Mouse (Mus musculus) CH12.LX (cell line): ENCODE results near the gene Ncdn. TPM values are rescaled to one million over a fixed set of nuclear protein-coding genes. Genes with fewer than 3 reads are reported as not detected.

Source experiments
- DNase-seq: peaks from one replicate; pipeline ENCODE4 v3.0.0-alpha.2; 2013; ENCODE audit errors: extremely low read depth
- H3K27ac ChIP-seq: 2 replicates; pipeline ENCODE4 v1.5.1; 2012; ENCODE audit warnings: low read depth, mild to moderate bottlenecking, control low read depth, moderate library complexity; ENCODE audit not compliant: insufficient read depth
- H3K27me3 ChIP-seq: replicated peaks from 2 replicates; pipeline ENCODE3; 2012; ENCODE audit warnings: inconsistent platforms
- H3K36me3 ChIP-seq, 2 experiments: replicated peaks in 1 of 2; 2 replicates each; pipeline versions ENCODE3 to v1.6.1; 2012; ENCODE audit warnings: inconsistent platforms in 1 of 2, low read length in 1 of 2, mild to moderate bottlenecking in 1 of 2, mixed read lengths in 1 of 2, moderate library complexity in 1 of 2; ENCODE audit not compliant: control insufficient read depth in 1 of 2, insufficient read depth in 1 of 2
- H3K4me1 ChIP-seq, 2 experiments: 2 replicates each; pipeline ENCODE4 v1.6.1; 2012; ENCODE audit warnings: inconsistent platforms in 1 of 2, moderate library complexity in 1 of 2; ENCODE audit not compliant: insufficient read depth in 2 of 2, control insufficient read depth in 1 of 2
- H3K4me2 ChIP-seq: 2 replicates; pipeline ENCODE4 v1.6.1; 2012; ENCODE audit warnings: low read depth, mild to moderate bottlenecking, control low read depth; ENCODE audit not compliant: poor library complexity, insufficient read depth, severe bottlenecking
- H3K4me3 ChIP-seq, 3 experiments: fragments of 150-350 bp in 1 of 3; sonication (generic) in 1 of 3; replicated peaks in 1 of 3; 2 replicates each; pipeline versions ENCODE3 to v1.5.1; 2011 to 2012; ENCODE audit warnings: low read depth in 2 of 3, low read length in 2 of 3, mild to moderate bottlenecking in 2 of 3, moderate library complexity in 2 of 3, control low read depth in 1 of 3, improper control_type of control experiment in 1 of 3, inconsistent platforms in 1 of 3, mixed read lengths in 1 of 3; ENCODE audit not compliant: poor library complexity in 1 of 3
- H3K79me2 ChIP-seq: replicated peaks from 2 replicates; pipeline ENCODE4 v1.6.1; 2012; ENCODE audit warnings: mild to moderate bottlenecking, moderate library complexity; ENCODE audit not compliant: control insufficient read depth, poor library complexity, insufficient read depth, severe bottlenecking; ENCODE audit errors: extremely low read depth
- H3K9ac ChIP-seq: 2 replicates; pipeline ENCODE4 v1.6.1; 2012; ENCODE audit warnings: low read depth, mild to moderate bottlenecking, control low read depth, moderate library complexity; ENCODE audit not compliant: insufficient read depth
- H3K9me3 ChIP-seq: replicated peaks from 2 replicates; pipeline ENCODE3; 2012; ENCODE audit warnings: low read length, inconsistent platforms, mixed read lengths
- CHD1 ChIP-seq: IDR thresholded peaks from 2 replicates; pipeline ENCODE4 v1.6.1; 2012; ENCODE audit warnings: low read depth, low read length, improper control_type of control experiment, inconsistent platforms
- CHD2 ChIP-seq: IDR thresholded peaks from 2 replicates; pipeline ENCODE4 v1.6.1; 2011; ENCODE audit warnings: low read length, improper control_type of control experiment
- CTCF ChIP-seq, 2 experiments: IDR thresholded peaks in 1 of 2; conservative IDR thresholded peaks in 1 of 2; 2 replicates each; pipeline ENCODE4 v1.5.1; 2011 to 2012; ENCODE audit warnings: low read depth in 2 of 2, low read length in 2 of 2, improper control_type of control experiment in 1 of 2, inconsistent platforms in 1 of 2, mild to moderate bottlenecking in 1 of 2, moderate library complexity in 1 of 2
- E2F4 ChIP-seq: IDR thresholded peaks from 2 replicates; pipeline ENCODE4 v1.6.1; 2011; ENCODE audit warnings: low read depth, low read length, improper control_type of control experiment; ENCODE audit not compliant: insufficient replicate concordance
- ELF1 ChIP-seq: IDR thresholded peaks from 2 replicates; pipeline ENCODE4 v1.6.1; 2014; ENCODE audit warnings: low read depth, mild to moderate bottlenecking, inconsistent platforms, low read length, improper control_type of control experiment
- EP300 ChIP-seq: IDR thresholded peaks from 2 replicates; pipeline ENCODE4 v1.6.1; 2011; ENCODE audit warnings: low read length, improper control_type of control experiment
- GABPA ChIP-seq: IDR thresholded peaks from 2 replicates; pipeline ENCODE4 v1.6.1; 2012; ENCODE audit warnings: low read depth, low read length, improper control_type of control experiment, inconsistent platforms; ENCODE audit not compliant: insufficient replicate concordance
- IRF4 ChIP-seq: IDR thresholded peaks from 2 replicates; pipeline ENCODE4 v1.6.1; 2014; ENCODE audit warnings: low read depth, mild to moderate bottlenecking, inconsistent platforms, low read length, improper control_type of control experiment
- JUND ChIP-seq: conservative IDR thresholded peaks from 2 replicates; pipeline ENCODE4 v1.6.1; 2011; ENCODE audit warnings: low read depth, low read length, improper control_type of control experiment
- MAFK ChIP-seq: IDR thresholded peaks from 2 replicates; pipeline ENCODE4 v1.6.1; 2011; ENCODE audit warnings: low read length, improper control_type of control experiment; ENCODE audit not compliant: insufficient replicate concordance
- MAZ ChIP-seq: IDR thresholded peaks from 2 replicates; pipeline ENCODE4 v1.6.1; 2012; ENCODE audit warnings: low read depth, mild to moderate bottlenecking, inconsistent platforms, low read length, improper control_type of control experiment, moderate library complexity
- MXI1 ChIP-seq: IDR thresholded peaks from 2 replicates; pipeline ENCODE4 v1.6.1; 2011; ENCODE audit warnings: mild to moderate bottlenecking, low read depth, low read length, improper control_type of control experiment
- NELFE ChIP-seq: IDR thresholded peaks from 2 replicates; pipeline ENCODE4 v1.6.1; 2011; ENCODE audit warnings: low read depth, low read length, improper control_type of control experiment
- PAX5 ChIP-seq: IDR thresholded peaks from 2 replicates; pipeline ENCODE4 v1.6.1; 2012; ENCODE audit warnings: low read length, inconsistent platforms, mixed read lengths
- POLR2A ChIP-seq: IDR thresholded peaks from 2 replicates; pipeline ENCODE4 v1.6.1; 2011; ENCODE audit warnings: low read depth, mild to moderate bottlenecking, improper control_type of control experiment, low read length
- POLR2AphosphoS2 ChIP-seq: IDR thresholded peaks from 2 replicates; pipeline ENCODE4 v1.6.1; 2011; ENCODE audit warnings: low read depth, low read length, improper control_type of control experiment
- SIN3A ChIP-seq: IDR thresholded peaks from 2 replicates; pipeline ENCODE4 v1.6.1; 2012; ENCODE audit warnings: low read length, improper control_type of control experiment, inconsistent platforms
- SMC3 ChIP-seq: IDR thresholded peaks from 2 replicates; pipeline ENCODE4 v1.6.1; 2011; ENCODE audit warnings: low read depth, low read length, improper control_type of control experiment
- TCF12 ChIP-seq: IDR thresholded peaks from 2 replicates; pipeline ENCODE4 v1.6.1; 2014; ENCODE audit warnings: low read depth, mild to moderate bottlenecking, inconsistent platforms, low read length, improper control_type of control experiment
- ZC3H11A ChIP-seq: IDR thresholded peaks from 2 replicates; pipeline ENCODE4 v1.6.1; 2012; ENCODE audit warnings: low read depth, mild to moderate bottlenecking, inconsistent platforms, low read length, improper control_type of control experiment
- dilution Hi-C: fragments of 300-500 bp; cut with MboI; formaldehyde crosslinking; loops from 2 replicates; pipeline ENCODE4 v1.14.3; 2020; ENCODE audit warnings: low sequenced_read_pairs; ENCODE audit not compliant: extremely low pct_unique_long_range_greater_than_20kb, extremely low pct_ligation_motif_present
- in situ Hi-C: fragments of 300-500 bp; cut with MboI; formaldehyde crosslinking; loops from 3 replicates; pipeline ENCODE4 v1.14.3; 2019; ENCODE audit warnings: low sequenced_read_pairs, low pct_ligation_motif_present, low pct_unique_long_range_greater_than_20kb, mixed read lengths
- polyA plus RNA-seq: library from polyadenylated mRNA; unstranded; fragments of >175 nt; gene quantifications from 2 replicates; pipeline ENCODE4 v1.2.1, GENCODE M21; 2012; ENCODE audit warnings: low read depth; ENCODE audit not compliant: insufficient read length
- total RNA-seq, 2 experiments: library from RNA; depleted of rRNA; stranded (reverse); fragments of 300-350 nt in 1 of 2; fragments of >200 nt in 1 of 2; gene quantifications; 2 replicates each; pipeline ENCODE4 v1.2.3; 2012 to 2014

Gene Ncdn
- total and polyA plus RNA-seq, 3 experiments, result 18.7 to 41.2 (median 30.6) TPM

DNA sequence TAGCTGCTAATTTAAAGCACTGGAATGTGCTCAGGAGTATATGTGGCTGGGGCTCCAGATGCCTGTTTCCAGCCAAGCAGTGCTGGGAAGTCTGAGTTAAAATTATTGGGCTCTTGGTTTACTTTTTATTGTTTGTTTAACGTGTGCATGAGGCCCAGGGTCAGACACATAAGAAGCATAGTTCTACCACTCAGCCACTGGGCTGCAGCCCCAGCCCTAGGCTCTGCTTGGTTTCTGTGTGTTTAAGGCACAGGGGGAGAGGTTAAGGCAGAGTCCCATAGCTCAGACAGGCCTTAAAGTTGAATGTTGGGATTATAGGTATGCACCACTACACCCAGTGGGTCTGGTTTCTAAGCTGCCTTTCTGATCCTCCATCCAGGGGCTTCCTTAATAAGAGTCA lies 21.9 kb upstream of the Ncdn start:
- dilution Hi-C loops, result no loop called here
- no peaks in the 10 kb centered on the region for H3K9me3 ChIP-seq
- in situ Hi-C loops, result no loop called here
- H3K27ac ChIP-seq, result no peak overlapping the region
- no peak for DNase-seq
- peaks cover 6 to 35% of the 10 kb centered on the region in 2 experiments for H3K36me3 ChIP-seq
- H3K4me3 ChIP-seq, result no peak overlapping the region
- no peak for TF ChIP-seq ELF1
- no peak for TF ChIP-seq POLR2AphosphoS2
- TF ChIP-seq GABPA, result no peak
- no peak for TF ChIP-seq E2F4
- TF ChIP-seq JUND, result no peak
- TF ChIP-seq NELFE, result no peak
- no peak for TF ChIP-seq CHD1
- no peak for TF ChIP-seq EP300
- no peak for TF ChIP-seq MXI1
- TF ChIP-seq IRF4, result no peak
- TF ChIP-seq ZC3H11A, result no peak
- no peak for TF ChIP-seq TCF12
- TF ChIP-seq CTCF (conservative IDR thresholded peaks at IDR 0.05 in 1 of 2, IDR thresholded peaks at IDR 0.05 in 1 of 2; ENCODE audit: low read depth in 2 of 2, low read length in 2 of 2), result no peak
- no peak for TF ChIP-seq SMC3
- TF ChIP-seq MAZ, result no peak
- peaks cover 0 to 6% of the 10 kb centered on the region in 2 experiments; a peak in 1 of 4 replicates for H3K4me1 ChIP-seq
- H3K27me3 ChIP-seq, result no peaks in the 10 kb centered on the region
- H3K4me2 ChIP-seq, result no peak overlapping the region
- no peak overlapping the region for H3K9ac ChIP-seq
- no peaks in the 10 kb centered on the region for H3K79me2 ChIP-seq

DNA sequence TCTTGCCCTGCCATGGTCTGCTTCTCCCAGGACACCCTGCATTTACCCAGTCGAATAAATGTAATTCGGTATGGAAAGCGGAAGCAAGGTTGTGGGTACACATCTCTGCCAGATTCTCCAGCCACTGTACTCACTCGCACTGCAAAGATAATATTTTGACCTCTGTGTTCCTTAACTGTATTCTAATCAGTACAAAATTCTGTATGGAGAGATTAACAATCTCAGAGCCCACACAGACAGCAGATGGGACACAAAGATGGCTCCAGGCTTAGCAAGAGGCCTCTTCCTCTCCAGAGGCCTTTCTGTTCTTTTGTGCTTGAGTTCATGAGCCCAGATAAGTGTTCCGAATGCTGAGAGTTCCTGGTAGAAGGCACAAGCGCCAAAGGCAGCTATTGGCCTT lies 20.6 kb upstream of the Ncdn start:
- Histone ChIP-seq H3K27me3 (no peaks in the 10 kb centered on the region), H3K9me3 (no peaks in the 10 kb centered on the region), H3K4me1 (peaks cover 0 to 6% of the 10 kb centered on the region in 2 experiments; a peak in 1 of 4 replicates), H3K4me3 (no peak overlapping the region), H3K4me2 (no peak overlapping the region), H3K36me3 (peaks cover 6 to 43% of the 10 kb centered on the region in 2 experiments), H3K9ac (no peak overlapping the region), H3K79me2 (no peaks in the 10 kb centered on the region), H3K27ac (no peak overlapping the region)
- no peak for TF ChIP-seq PAX5
- TF ChIP-seq ELF1, result no peak
- TF ChIP-seq POLR2A, result no peak
- no peak for TF ChIP-seq TCF12
- TF ChIP-seq EP300, result no peak
- no peak for TF ChIP-seq MAFK
- no peak for TF ChIP-seq SIN3A
- TF ChIP-seq GABPA, result no peak
- no peak for TF ChIP-seq CHD2
- TF ChIP-seq NELFE, result no peak
- dilution Hi-C loops (no loop called here), in situ Hi-C loops (no loop called here)
- no peak for DNase-seq
